Mouse (Mus musculus): ENCODE results near the gene Msh5. TPM values are rescaled to one million over a fixed set of nuclear protein-coding genes. Genes with fewer than 3 reads are reported as not detected.
"Not testable (repeated sequence)": the region's sequence is repeated elsewhere in the genome, so short reads cannot be mapped to it uniquely, and the experiment has no call there.

The Msh5 gene
- total RNA-seq, 1 experiment from 2014 or later = 3.6 TPM

GRCm38 (mm10) chr17:35002153-35002865 is 44.2 kb downstream of the Msh5 start:
- DNase-seq = no peak

DNA sequence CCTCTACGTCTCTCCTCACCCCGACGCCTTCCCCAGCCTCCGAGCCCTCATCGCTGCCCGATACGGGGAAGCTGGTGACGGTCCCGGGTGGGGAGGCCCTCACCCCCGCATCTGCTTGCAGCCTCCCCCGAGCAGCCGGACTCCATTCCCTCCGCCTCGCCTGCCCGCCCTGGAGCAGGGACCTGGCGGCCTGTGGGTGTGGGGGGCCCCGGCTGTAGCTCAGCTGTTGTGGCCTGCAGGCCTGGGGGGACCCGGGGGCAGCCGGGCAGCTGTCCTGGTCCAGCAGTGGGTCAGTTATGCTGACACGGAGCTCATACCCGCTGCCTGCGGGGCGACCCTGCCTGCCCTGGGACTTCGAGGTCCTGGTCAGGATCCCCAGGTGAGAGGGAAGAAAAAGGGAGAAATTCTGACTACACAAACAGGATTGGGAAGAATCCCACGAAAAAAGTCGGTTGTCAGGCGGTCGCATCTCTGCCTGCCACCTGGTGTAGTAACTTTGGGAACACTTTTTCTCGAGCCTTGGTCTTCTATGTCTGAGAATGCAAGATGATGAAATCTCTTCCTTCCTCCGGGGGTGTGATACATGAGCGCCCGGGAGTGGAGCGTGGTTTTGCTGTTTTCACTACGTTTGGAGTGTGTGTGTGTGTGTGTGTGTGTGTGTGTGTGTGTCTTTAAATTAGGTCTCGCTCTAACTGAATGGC is 44.9 kb downstream of the Msh5 start:
- DNase-seq = peak; percentile 48

- peak; percentile 93 for DNase-seq
These were observed 45.7 kb downstream of the Msh5 start, which contains the start of gene Vars for GRCm38 (mm10) chr17:35000717-35001451. Vars (plus strand) TSS chr17:35000987.

DNA sequence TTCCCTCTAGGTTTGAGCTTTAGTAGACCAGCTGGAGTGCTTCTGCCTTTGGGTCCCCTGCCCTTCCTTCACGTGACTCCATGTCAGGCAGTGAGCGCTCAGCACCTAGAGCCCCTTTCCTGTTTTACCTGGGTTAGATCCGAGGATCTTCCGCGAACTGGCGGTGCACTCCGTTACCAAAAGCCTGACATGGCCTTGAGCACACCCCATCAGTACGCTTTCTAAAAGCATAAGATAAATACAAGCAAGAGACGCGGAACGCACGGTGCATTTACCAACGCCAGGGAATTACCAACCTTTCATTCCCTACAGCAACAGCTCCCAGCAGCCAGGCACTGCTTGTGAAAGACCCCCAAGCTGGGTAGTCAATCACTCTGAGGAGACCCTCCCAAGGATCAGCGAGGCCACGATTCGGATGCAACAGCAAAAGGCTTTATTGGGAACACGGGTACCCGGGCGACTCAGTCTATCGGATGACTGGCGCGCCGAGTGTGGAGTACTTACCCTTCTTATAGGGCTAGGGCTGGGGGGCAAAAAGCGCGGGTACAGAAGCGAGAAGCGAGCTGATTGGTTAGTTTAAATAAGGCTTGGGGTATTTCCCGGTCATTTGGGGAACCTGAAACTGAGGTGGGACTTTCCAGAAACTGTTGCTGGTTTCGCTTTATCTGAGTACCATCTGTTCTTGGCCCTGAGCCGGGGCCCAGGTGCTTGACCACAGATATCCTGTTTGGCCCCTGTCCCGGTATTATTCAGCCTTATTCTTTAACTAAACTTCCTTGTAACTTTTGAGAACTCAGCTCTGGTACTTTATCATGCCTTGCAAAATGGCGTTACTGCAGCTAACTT is 46.5 kb downstream of the Msh5 start:
- not testable (repeated sequence) for DNase-seq

- DNase-seq = no peak
These were observed 47.8 kb downstream of the Msh5 start for GRCm38 (mm10) chr17:34998526-34999430.

DNA sequence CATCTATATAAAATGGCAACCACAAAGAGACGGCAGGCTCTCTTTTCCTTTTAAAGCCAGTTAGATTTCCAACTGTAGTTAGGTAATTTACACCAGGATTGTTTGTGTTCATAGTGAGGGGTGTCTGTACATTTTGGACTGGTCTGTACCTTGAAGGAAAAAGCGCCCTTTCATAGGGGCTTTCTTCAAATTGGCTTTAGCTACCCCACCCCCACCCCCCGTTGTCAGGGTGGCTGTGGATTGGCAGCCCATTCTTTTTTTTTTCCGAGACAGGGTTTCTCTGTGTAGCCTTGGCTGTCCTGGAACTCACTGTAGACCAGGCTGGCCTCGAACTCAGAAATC is 49.4 kb downstream of the Msh5 start:
- DNase-seq = no peak

GRCm38 (mm10) chr17:34996411-34997141 is 50.0 kb downstream of the Msh5 start:
- DNase-seq = no peak

DNA sequence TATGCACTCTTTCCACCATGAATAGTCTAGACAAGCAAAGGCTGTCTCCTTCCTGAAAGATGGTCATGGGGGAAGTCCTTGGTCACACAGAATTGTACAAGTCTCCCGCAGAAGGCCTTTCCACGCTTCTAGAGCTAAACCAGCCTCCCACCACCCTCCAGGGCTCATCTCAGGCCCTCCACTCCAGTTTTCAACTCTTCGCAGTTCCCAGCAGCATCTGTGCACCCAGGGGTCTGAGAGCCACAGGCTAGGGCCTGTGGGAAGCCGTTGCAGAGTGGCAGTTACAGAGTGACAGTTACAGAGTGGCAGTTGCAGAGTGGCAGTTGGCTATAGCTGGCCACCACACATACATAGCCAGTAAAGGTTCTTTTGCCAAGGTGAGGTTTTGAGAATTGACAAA is 50.6 kb downstream of the Msh5 start:
- DNase-seq = not testable (repeated sequence)

DNA sequence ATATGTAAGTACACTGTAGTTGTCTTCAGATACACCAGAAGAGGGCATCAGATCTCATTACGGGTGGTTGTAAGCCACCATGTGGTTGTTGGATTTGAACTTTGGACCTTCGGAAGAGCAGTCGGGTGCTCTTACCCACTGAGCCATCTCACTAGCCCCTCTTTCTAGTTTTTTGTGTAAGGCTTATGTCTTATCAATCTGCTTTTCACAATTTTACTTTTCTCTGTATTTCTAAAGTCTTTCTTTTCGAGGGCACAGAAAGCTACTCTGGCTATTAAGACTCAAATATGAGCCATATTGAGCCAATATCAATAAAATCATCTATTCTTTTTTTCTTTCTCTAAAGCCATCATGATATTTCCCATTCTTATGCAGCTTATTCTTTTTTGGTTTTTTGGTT is 51.4 kb downstream of the Msh5 start:
- DNase-seq = not testable (repeated sequence)

DNA sequence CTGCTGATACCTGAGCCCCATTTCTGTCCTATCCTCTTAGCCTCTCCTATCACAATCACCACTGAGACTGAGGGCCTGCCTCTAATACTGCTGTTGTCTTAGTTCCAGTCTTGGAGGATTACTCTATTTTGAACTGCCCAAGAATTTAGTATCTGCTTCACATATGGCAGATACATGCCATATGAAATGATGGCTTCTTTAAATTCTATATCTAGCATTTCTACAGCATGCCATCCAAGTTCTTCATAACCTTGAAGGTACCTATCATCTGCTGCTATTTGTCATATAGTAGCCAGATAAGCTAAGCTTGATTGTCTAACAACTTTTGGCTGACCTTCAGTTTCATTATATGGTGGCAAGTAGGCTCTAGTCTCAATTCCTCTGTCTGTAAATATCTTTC is 51.8 kb downstream of the Msh5 start:
- DNase-seq = no peak

- DNase-seq = no peak
These were observed 62.3 kb downstream of the Msh5 start for GRCm38 (mm10) chr17:34984218-34984617.

- DNase-seq = no peak
These were observed 64.2 kb downstream of the Msh5 start for GRCm38 (mm10) chr17:34982328-34982727.

- peak; percentile 94 for DNase-seq
These were observed 64.8 kb downstream of the Msh5 start, which contains the start of gene Lsm2 for GRCm38 (mm10) chr17:34981690-34982180. Lsm2 (plus strand) TSS chr17:34981862.

GRCm38 (mm10) chr17:34980655-34981054 is 65.9 kb downstream of the Msh5 start:
- peak; percentile 45 for DNase-seq

- DNase-seq = no peak
These were observed 66.9 kb downstream of the Msh5 start for GRCm38 (mm10) chr17:34979631-34980030.

Other genes starting within 250 kb of the Msh5 start
- gene Cyp21a1, start 242.2 kb downstream of the Msh5 start, total RNA-seq (2021) = 3,653 and 3,825 TPM in 2 replicates
- gene Stk19, start 209.8 kb downstream of the Msh5 start, total RNA-seq (2021) = 38.0 and 38.6 TPM in 2 replicates
- 65.0 and 65.5 TPM in 2 replicates for gene Dxo, start 209.7 kb downstream of the Msh5 start, total RNA-seq (2021)
- 55.0 and 60.0 TPM in 2 replicates for gene Skiv2l, start 196.5 kb downstream of the Msh5 start, total RNA-seq (2021)
- 54.4 and 58.4 TPM in 2 replicates for gene Nelfe, start 196.4 kb downstream of the Msh5 start, total RNA-seq (2021)
- gene Cfb, start 184.2 kb downstream of the Msh5 start, total RNA-seq (2021) = 36.2 and 180 TPM in 2 replicates
- 13.8 and 15.2 TPM in 2 replicates for gene Zbtb12, start 167.3 kb downstream of the Msh5 start, total RNA-seq (2021)
- gene Gm20547, start 164.7 kb downstream of the Msh5 start, total RNA-seq (2021) = not detected in 2 replicates
- gene C2, start 148.5 kb downstream of the Msh5 start, total RNA-seq (2021) = 43.2 and 54.5 TPM in 2 replicates
- gene Ehmt2, start 148.3 kb downstream of the Msh5 start, total RNA-seq (2021) = 112 and 134 TPM in 2 replicates
- 1.5 and 1.7 TPM in 2 replicates for gene Slc44a4, start 132.3 kb downstream of the Msh5 start, total RNA-seq (2021)
- gene Neu1, start 115.5 kb downstream of the Msh5 start, total RNA-seq (2021) = 19.3 and 25.2 TPM in 2 replicates
- gene Hspa1b, start 87.5 kb downstream of the Msh5 start, total RNA-seq (2021) = 29.6 and 90.6 TPM in 2 replicates
- not detected in 2 replicates for gene Gm20481, start 76.8 kb downstream of the Msh5 start, total RNA-seq (2021)
- gene Hspa1a, start 74.6 kb downstream of the Msh5 start, total RNA-seq (2021) = 12.7 and 38.7 TPM in 2 replicates
- gene Hspa1l, start 74.0 kb downstream of the Msh5 start, total RNA-seq (2021) = 0.34 and 0.37 TPM in 2 replicates
- gene Lsm2, start 64.9 kb downstream of the Msh5 start, total RNA-seq (2021) = 39.4 and 44.2 TPM in 2 replicates
- gene Vars, start 45.8 kb downstream of the Msh5 start, total RNA-seq (2021) = 55.3 and 71.7 TPM in 2 replicates
- gene Vwa7, start 30.2 kb downstream of the Msh5 start, total RNA-seq (2021) = 0.85 and 1.2 TPM in 2 replicates
- gene Sapcd1, start 18.7 kb downstream of the Msh5 start, total RNA-seq (2021) = 1.3 and 1.7 TPM in 2 replicates
- gene Clic1, start 3.2 kb upstream of the Msh5 start, total RNA-seq (2021) = 83.0 and 109 TPM in 2 replicates
- gene Ddah2, start 12.3 kb upstream of the Msh5 start, total RNA-seq (2021) = 24.2 and 30.6 TPM in 2 replicates
- gene Ly6g6c, start 18.6 kb upstream of the Msh5 start, total RNA-seq (2021) = not detected in 2 replicates
- 0.26 and 0.71 TPM in 2 replicates for gene Mpig6b, start 19.4 kb upstream of the Msh5 start, total RNA-seq (2021)
- not detected in 2 replicates for gene Ly6g6e, start 30.2 kb upstream of the Msh5 start, total RNA-seq (2021)
- 1.1 and 1.7 TPM in 2 replicates for gene Ly6g6d, start 31.3 kb upstream of the Msh5 start, total RNA-seq (2021)
- not detected in 2 replicates for gene Ly6g6f, start 38.9 kb upstream of the Msh5 start, total RNA-seq (2021)
- gene Abhd16a, start 42.5 kb upstream of the Msh5 start, total RNA-seq (2021) = 69.7 and 76.3 TPM in 2 replicates
- not detected in 2 replicates for gene Ly6g5c, start 61.5 kb upstream of the Msh5 start, total RNA-seq (2021)
- 0.33 and 1.1 TPM in 2 replicates for gene Ly6g5b, start 68.7 kb upstream of the Msh5 start, total RNA-seq (2021)
- 11.3 and 12.3 TPM in 2 replicates for gene Gpank1, start 74.7 kb upstream of the Msh5 start, total RNA-seq (2021)
- gene Csnk2b, start 75.3 kb upstream of the Msh5 start, total RNA-seq (2021) = 210 and 214 TPM in 2 replicates
- gene D17H6S53E, start 79.6 kb upstream of the Msh5 start, total RNA-seq (2021) = 23.6 and 24.8 TPM in 2 replicates
- 3.3 and 35.6 TPM in 2 replicates for gene Apom, start 85.3 kb upstream of the Msh5 start, total RNA-seq (2021)
- gene Bag6, start 88.4 kb upstream of the Msh5 start, total RNA-seq (2021) = 357 and 375 TPM in 2 replicates
- 246 and 247 TPM in 2 replicates for gene Prrc2a, start 118.2 kb upstream of the Msh5 start, total RNA-seq (2021)
- gene Aif1, start 129.3 kb upstream of the Msh5 start, total RNA-seq (2021) = 3.3 and 5.6 TPM in 2 replicates
- 5.6 and 11.9 TPM in 2 replicates for gene Lst1, start 141.7 kb upstream of the Msh5 start, total RNA-seq (2021)
- 4.3 and 35.6 TPM in 2 replicates for gene Ltb, start 147.7 kb upstream of the Msh5 start, total RNA-seq (2021)
- gene Tnf, start 155.3 kb upstream of the Msh5 start, total RNA-seq (2021) = 0.33 and 1.4 TPM in 2 replicates
- gene Lta, start 158.6 kb upstream of the Msh5 start, total RNA-seq (2021) = 0.33 and 2.7 TPM in 2 replicates
- 0.67 TPM in 1 of 2 replicates, not detected in the other for gene Gm16181, start 174.1 kb upstream of the Msh5 start, total RNA-seq (2021)
- 7.0 and 8.2 TPM in 2 replicates for gene Atp6v1g2, start 186.9 kb upstream of the Msh5 start, total RNA-seq (2021)
- 15.3 and 17.7 TPM in 2 replicates for gene Nfkbil1, start 189.0 kb upstream of the Msh5 start, total RNA-seq (2021)
- 200 and 232 TPM in 2 replicates for gene Ddx39b, start 195.0 kb upstream of the Msh5 start, total RNA-seq (2021)
- gene H2-D1, start 216.0 kb upstream of the Msh5 start, total RNA-seq (2021) = 93.3 and 154 TPM in 2 replicates